Mouse (Mus musculus) hindbrain, postnatal 0 days (tissue): ENCODE measurements around the gene Dock10. TPM values are rescaled to one million over a fixed set of nuclear protein-coding genes. Genes with fewer than 3 reads are reported as not detected.

Experiments used
- ATAC-seq: fragments of 200-750 bp; cut with Nextera tagmentation; 2 replicates; pipeline ENCODE4 v1.8.0; 2017; ENCODE audit warnings: mild to moderate bottlenecking, moderate TSS enrichment, moderate library complexity
- DNase-seq: peaks from one replicate; pipeline ENCODE4 v3.0.0-alpha.2; 2015; ENCODE audit warnings: low spot score
- H3K27ac ChIP-seq: fragments of 300-500 bp; sonication (generic); 2 replicates; pipeline ENCODE4 v1.5.1; 2014; ENCODE audit warnings: mild to moderate bottlenecking
- H3K27me3 ChIP-seq: fragments of 300-500 bp; sonication (generic); 2 replicates; pipeline ENCODE4 v1.6.1; 2014; ENCODE audit warnings: low read length, mixed read lengths; ENCODE audit not compliant: insufficient read depth
- H3K36me3 ChIP-seq: fragments of 300-500 bp; sonication (generic); 2 replicates; pipeline ENCODE4 v1.6.1; 2014; ENCODE audit warnings: low read length, mixed read lengths; ENCODE audit not compliant: insufficient read depth
- H3K4me1 ChIP-seq: fragments of 300-500 bp; sonication (generic); 2 replicates; pipeline ENCODE4 v1.6.1; 2014; ENCODE audit warnings: antibody characterized with exemption, low read length, mixed read lengths; ENCODE audit not compliant: insufficient read depth
- H3K4me2 ChIP-seq: fragments of 300-500 bp; sonication (generic); 2 replicates; pipeline ENCODE4 v1.6.1; 2014; ENCODE audit warnings: low read depth, mild to moderate bottlenecking, low read length, moderate library complexity, mixed read lengths
- H3K4me3 ChIP-seq: fragments of 300-500 bp; sonication (generic); 2 replicates; pipeline ENCODE4 v1.5.1; 2014; ENCODE audit warnings: low read length
- H3K9ac ChIP-seq: fragments of 300-500 bp; sonication (generic); replicated peaks from 2 replicates; pipeline ENCODE4 v1.6.1; 2014; ENCODE audit warnings: mild to moderate bottlenecking, low read length, moderate library complexity, mixed read lengths
- H3K9me3 ChIP-seq: fragments of 300-500 bp; sonication (generic); 2 replicates; pipeline ENCODE4 v1.6.1; 2016; ENCODE audit warnings: low read length, mixed read lengths
- CTCF ChIP-seq: IDR thresholded peaks from 2 replicates; pipeline ENCODE4 v1.5.1; 2016; ENCODE audit warnings: antibody characterized with exemption, control low read depth, low read depth
- WGBS: fragments of 180-500 bp; shearing (Covaris S2); extraction: QIAGEN DNeasy Blood & Tissue Kit; methylation state at CpG from one replicate; pipeline ENCODE4 v1.1.7; 2014; 5-methylcytosine and 5-hydroxymethylcytosine counted together
- polyA plus RNA-seq: library from polyadenylated mRNA; unstranded; fragments of >200 nt; fragmentation: Nextera tagmentation; extraction: Ambion mirVana; gene quantifications from 2 replicates; pipeline ENCODE4 v1.2.1, GENCODE M21; 2015
- total RNA-seq: library from RNA; depleted of rRNA; stranded (reverse); fragments of >200 nt; gene quantifications from 2 replicates; pipeline ENCODE4 v1.2.3, GENCODE M21; 2014

Dock10 gene
- total and polyA plus RNA-seq, 2 experiments from 2014 or later = 4.8 to 21.6 TPM

- H3K36me3 ChIP-seq = no peaks in the 10 kb centered on the region
- DNase-seq (no peak), ATAC-seq (no peak)
- WGBS = 66% methylated on average over 1 of the region's 1 CpGs
- no peak overlapping the region for H3K4me3 ChIP-seq
- no peak overlapping the region for H3K4me2 ChIP-seq
- no peaks in the 10 kb centered on the region for H3K4me1 ChIP-seq
- no peak overlapping the region for H3K27ac ChIP-seq
- TF ChIP-seq CTCF = no peak
- no peaks in the 10 kb centered on the region for H3K9me3 ChIP-seq
- no peaks in the 10 kb centered on the region for H3K27me3 ChIP-seq
- no peak overlapping the region for H3K9ac ChIP-seq
Observed at GRCm38 (mm10) chr1:80676004-80676673, 82.2 kb downstream of the Dock10 start.

GRCm38 (mm10) chr1:80671730-80672129, 86.6 kb downstream of the Dock10 start:
- H3K27me3 ChIP-seq = no peaks in the 10 kb centered on the region
- no peak overlapping the region for H3K9ac ChIP-seq
- ATAC-seq (no peak), DNase-seq (no peak)
- no peaks in the 10 kb centered on the region for H3K4me1 ChIP-seq
- H3K9me3 ChIP-seq = no peaks in the 10 kb centered on the region
- TF ChIP-seq CTCF = no peak
- H3K36me3 ChIP-seq = no peaks in the 10 kb centered on the region
- no peak overlapping the region for H3K27ac ChIP-seq
- H3K4me2 ChIP-seq = no peak overlapping the region
- whole genome bisulfite sequencing = 89% methylated on average over 3 of the region's 3 CpGs
- no peak overlapping the region for H3K4me3 ChIP-seq

GRCm38 (mm10) chr1:80671056-80671455, 87.3 kb downstream of the Dock10 start:
- Histone ChIP-seq H3K27me3 (no peaks in the 10 kb centered on the region), H3K4me1 (no peaks in the 10 kb centered on the region), H3K9me3 (no peaks in the 10 kb centered on the region), H3K4me3 (no peak overlapping the region), H3K4me2 (no peak overlapping the region), H3K9ac (no peak overlapping the region), H3K36me3 (no peaks in the 10 kb centered on the region), H3K27ac (no peak overlapping the region)
- no peak for TF ChIP-seq CTCF
- no peak for ATAC-seq
- no peak for DNase-seq
- 79% methylated on average over 5 of the region's 5 CpGs for WGBS

- H3K4me1 ChIP-seq = no peaks in the 10 kb centered on the region
- 82% methylated on average over 7 of the region's 7 CpGs for WGBS
- no peak for TF ChIP-seq CTCF
- no peaks in the 10 kb centered on the region for H3K9me3 ChIP-seq
- DNase-seq (no peak), ATAC-seq (no peak)
- H3K4me2 ChIP-seq = no peak overlapping the region
- H3K27me3 ChIP-seq = no peaks in the 10 kb centered on the region
- H3K27ac ChIP-seq = no peak overlapping the region
- H3K36me3 ChIP-seq = no peaks in the 10 kb centered on the region
- no peak overlapping the region for H3K4me3 ChIP-seq
- H3K9ac ChIP-seq = no peak overlapping the region
Observed at GRCm38 (mm10) chr1:80670387-80670786, 87.9 kb downstream of the Dock10 start.

GRCm38 (mm10) chr1:80665761-80666160, 92.6 kb downstream of the Dock10 start:
- H3K4me2 ChIP-seq = no peak overlapping the region
- ATAC-seq (no peak), DNase-seq (no peak)
- H3K27ac ChIP-seq = no peak overlapping the region
- no peaks in the 10 kb centered on the region for H3K4me1 ChIP-seq
- H3K4me3 ChIP-seq = no peak overlapping the region
- H3K36me3 ChIP-seq = no peaks in the 10 kb centered on the region
- H3K9me3 ChIP-seq = no peaks in the 10 kb centered on the region
- H3K27me3 ChIP-seq = no peaks in the 10 kb centered on the region
- no peak for TF ChIP-seq CTCF
- no peak overlapping the region for H3K9ac ChIP-seq

- ATAC-seq (no peak), DNase-seq (no peak)
- no peak overlapping the region for H3K4me2 ChIP-seq
- no peak overlapping the region for H3K9ac ChIP-seq
- no peak overlapping the region for H3K27ac ChIP-seq
- H3K9me3 ChIP-seq = no peaks in the 10 kb centered on the region
- no peak overlapping the region for H3K4me3 ChIP-seq
- TF ChIP-seq CTCF = no peak
- no peaks in the 10 kb centered on the region for H3K4me1 ChIP-seq
- WGBS = 91% methylated on average over 6 of the region's 6 CpGs
- H3K36me3 ChIP-seq = no peaks in the 10 kb centered on the region
- H3K27me3 ChIP-seq = no peaks in the 10 kb centered on the region
Observed at GRCm38 (mm10) chr1:80665161-80665560, 93.2 kb downstream of the Dock10 start.

- no peak overlapping the region for H3K9ac ChIP-seq
- no peaks in the 10 kb centered on the region for H3K27me3 ChIP-seq
- ATAC-seq (peak; percentile 55), DNase-seq (no peak)
- no peak overlapping the region for H3K4me3 ChIP-seq
- no peak overlapping the region for H3K27ac ChIP-seq
- H3K4me1 ChIP-seq = no peaks in the 10 kb centered on the region
- H3K36me3 ChIP-seq = no peaks in the 10 kb centered on the region
- TF ChIP-seq CTCF = no peak
- no peaks in the 10 kb centered on the region for H3K9me3 ChIP-seq
- 74% methylated on average over 11 of the region's 11 CpGs for WGBS
- H3K4me2 ChIP-seq = no peak overlapping the region
Observed at GRCm38 (mm10) chr1:80661506-80662402, 96.6 kb downstream of the Dock10 start.
